Mouse (Mus musculus) lung, postnatal 0 days (tissue): ENCODE results near the gene Cdc42.
A peak's percentile ranks its signal among the peaks of the same experiment; 100 is the strongest.

Experiments
- CTCF ChIP-seq: IDR thresholded peaks from 2 replicates; pipeline ENCODE4 v1.5.1; 2016; ENCODE audit warnings: antibody characterized with exemption, mild to moderate bottlenecking
- EP300 ChIP-seq: IDR thresholded peaks from 2 replicates; pipeline ENCODE4 v1.6.1; 2016; ENCODE audit warnings: antibody characterized with exemption, mild to moderate bottlenecking, control low read depth

DNA sequence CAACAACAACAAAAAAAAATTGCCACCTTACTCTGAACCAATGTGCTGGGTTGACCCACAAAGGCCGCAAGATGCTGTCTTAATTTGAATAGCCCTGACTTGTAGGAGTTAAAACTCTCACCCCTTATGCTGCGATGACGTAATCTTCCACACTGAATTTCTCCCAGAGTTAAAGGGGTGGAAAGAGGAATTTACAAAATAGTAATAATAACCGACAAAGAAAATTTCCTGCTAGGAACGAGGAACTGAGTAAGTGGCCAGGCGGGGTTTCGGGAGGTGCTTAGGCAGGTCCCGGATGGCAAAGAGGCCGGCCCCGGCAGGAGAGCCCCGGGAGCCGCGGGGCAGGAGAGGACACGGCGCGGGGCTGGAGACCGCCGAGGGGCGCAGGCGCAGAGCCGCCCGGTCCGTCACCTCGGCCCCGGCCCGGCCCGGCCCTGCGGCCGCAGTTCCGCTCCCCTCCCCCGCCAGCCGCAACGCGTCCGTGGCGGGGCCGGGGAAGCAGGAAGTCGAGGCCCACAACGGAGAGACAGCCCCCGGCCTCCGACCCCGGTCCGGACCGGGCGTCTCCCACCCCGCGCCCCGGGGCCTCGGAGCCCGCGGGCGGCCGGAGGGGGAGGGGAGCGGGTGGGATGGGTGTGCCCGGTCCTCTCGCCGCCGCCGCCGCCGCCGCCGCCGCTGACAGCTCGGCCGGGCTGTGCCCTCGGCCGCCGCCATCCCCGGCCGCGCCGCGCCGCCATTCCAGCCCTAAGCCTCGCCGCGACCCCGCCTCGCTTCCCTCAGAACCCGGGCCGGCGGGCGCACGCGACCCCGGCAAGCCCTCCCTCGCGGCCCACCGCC, 628 bp downstream of the Cdc42 start:
- no peak for TF ChIP-seq CTCF
- 0 out of 2 replicates have a peak, but pooled peaks have one; percentile 35 for TF ChIP-seq EP300
